Mouse (Mus musculus) colon, adult 2 months (tissue): ENCODE measurements around the gene Mecr. TPM values are rescaled to one million over a fixed set of nuclear protein-coding genes. Genes with fewer than 3 reads are reported as not detected.

Experiments
- polyA plus RNA-seq: library from polyadenylated mRNA; depleted of rRNA; stranded (reverse); fragments of >200 nt; gene quantifications from 2 replicates; pipeline ENCODE4 v1.2.3, GENCODE M21; 2012; rRNA removed

The Mecr gene
- polyA plus RNA-seq, result 83.1 and 97.5 TPM in 2 replicates

DNA sequence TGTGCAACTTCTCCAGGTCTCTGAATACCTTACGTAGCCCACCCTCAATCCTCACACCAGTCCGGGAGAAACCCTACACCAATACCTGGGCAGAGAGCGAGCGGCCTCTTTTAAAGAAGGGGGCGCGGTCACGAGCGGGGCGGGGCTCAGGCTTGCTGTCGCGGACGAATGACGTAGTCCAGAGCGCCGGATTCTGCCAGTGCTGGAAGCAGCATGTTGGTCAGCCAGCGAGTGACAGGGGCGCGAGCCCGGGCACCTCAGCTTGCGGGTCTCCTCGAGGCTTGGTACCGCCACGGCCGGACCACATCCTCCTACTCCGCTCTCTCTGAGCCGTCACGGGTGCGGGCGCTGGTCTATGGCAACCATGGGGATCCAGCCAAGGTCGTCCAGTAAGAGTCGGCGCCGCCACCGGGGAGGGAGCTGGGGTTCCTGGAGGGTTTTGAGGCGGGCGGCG lies at the start of gene Mecr:
TSS of gene Mecr (plus strand) at position 181 of the 454 bp plus-strand sequence.

GRCm38 (mm10) chr4:131837872-131838524 lies 5.3 kb upstream of the Mecr start, which contains the start of gene Ptpru:
TSS of gene Ptpru (minus strand) at chr4:131838288.

GRCm38 (mm10) chr4:131873293-131874168 lies 30.3 kb downstream of the Mecr start, which contains the start of gene Srsf4:
TSS of gene Srsf4 (plus strand) at chr4:131873617.

Other genes starting within 250 kb of the Mecr start
- gene Ptpru, start 5.2 kb upstream of the Mecr start, polyA plus RNA-seq, result 16.3 and 18.0 TPM in 2 replicates
- 29.4 and 33.5 TPM in 2 replicates for gene Srsf4, start 30.1 kb downstream of the Mecr start, polyA plus RNA-seq
- gene Tmem200b, start 78.3 kb downstream of the Mecr start, polyA plus RNA-seq, result 59.3 and 70.1 TPM in 2 replicates
- 0.13 and 0.19 TPM in 2 replicates for gene Gm10300, start 231.2 kb downstream of the Mecr start, polyA plus RNA-seq
- gene Epb41, start 231.9 kb downstream of the Mecr start, polyA plus RNA-seq, result 21.9 and 22.1 TPM in 2 replicates